Mouse (Mus musculus) intestine, embryonic 14.5 days (tissue): ENCODE results near the gene Cort. TPM values are rescaled to one million over a fixed set of nuclear protein-coding genes. Genes with fewer than 3 reads are reported as not detected.
"Not testable (repeated sequence)": the region's sequence is repeated elsewhere in the genome, so short reads cannot be mapped to it uniquely, and the experiment has no call there.

ENCODE experiments used
- ATAC-seq: fragments of 200-750 bp; cut with Nextera tagmentation; replicated peaks from 2 replicates; pipeline ENCODE4 v1.8.0; 2017; ENCODE audit warnings: low read depth, moderate number of reproducible peaks, moderate TSS enrichment, moderate library complexity; ENCODE audit not compliant: low FRiP score, low TSS enrichment
- DNase-seq: peaks from one replicate; pipeline ENCODE4 v3.0.0-alpha.2; 2018; ENCODE audit warnings: low spot score
- H3K27ac ChIP-seq: fragments of 300-500 bp; sonication (generic); 2 replicates; pipeline ENCODE4 v1.5.1; 2014; ENCODE audit warnings: low read depth, mild to moderate bottlenecking, control low read depth
- H3K27me3 ChIP-seq: fragments of 300-500 bp; sonication (generic); replicated peaks from 2 replicates; pipeline ENCODE4 v1.6.1; 2014; ENCODE audit warnings: low read length, control low read depth; ENCODE audit not compliant: control insufficient read depth, insufficient read depth
- H3K36me3 ChIP-seq: fragments of 300-500 bp; sonication (generic); 2 replicates; pipeline ENCODE4 v1.6.1; 2014; ENCODE audit warnings: low read length, control low read depth; ENCODE audit not compliant: control insufficient read depth, insufficient read depth
- H3K4me1 ChIP-seq: fragments of 300-500 bp; sonication (generic); replicated peaks from 2 replicates; pipeline ENCODE4 v1.6.1; 2014; ENCODE audit warnings: low read length, control low read depth, mixed read lengths; ENCODE audit not compliant: control insufficient read depth, insufficient read depth
- H3K4me2 ChIP-seq: fragments of 300-500 bp; sonication (generic); 2 replicates; pipeline ENCODE4 v1.6.1; 2014; ENCODE audit warnings: low read length
- H3K4me3 ChIP-seq: fragments of 300-500 bp; sonication (generic); 2 replicates; pipeline ENCODE4 v1.5.1; 2014; ENCODE audit warnings: low read depth, low read length, control low read depth, mixed read lengths
- H3K9ac ChIP-seq: fragments of 300-500 bp; sonication (generic); 2 replicates; pipeline ENCODE4 v1.6.1; 2014; ENCODE audit warnings: mild to moderate bottlenecking, low read length
- H3K9me3 ChIP-seq: fragments of 300-500 bp; sonication (generic); 2 replicates; pipeline ENCODE4 v1.6.1; 2016; ENCODE audit warnings: low read length, control low read depth; ENCODE audit not compliant: control insufficient read depth
- WGBS: fragments of 180-500 bp; shearing (Covaris S2); extraction: QIAGEN DNeasy Blood & Tissue Kit; methylation state at CpG from one replicate; pipeline ENCODE4 v1.1.7; 2014; 5-methylcytosine and 5-hydroxymethylcytosine counted together
- polyA plus RNA-seq: library from polyadenylated mRNA; unstranded; fragments of >200 nt; fragmentation: Nextera tagmentation; extraction: Ambion mirVana; gene quantifications from 2 replicates; pipeline ENCODE4 v1.2.1, GENCODE M21; 2014

The Cort gene
- 0.38 TPM in 1 of 2 replicates, not detected in the other for polyA plus RNA-seq

DNA sequence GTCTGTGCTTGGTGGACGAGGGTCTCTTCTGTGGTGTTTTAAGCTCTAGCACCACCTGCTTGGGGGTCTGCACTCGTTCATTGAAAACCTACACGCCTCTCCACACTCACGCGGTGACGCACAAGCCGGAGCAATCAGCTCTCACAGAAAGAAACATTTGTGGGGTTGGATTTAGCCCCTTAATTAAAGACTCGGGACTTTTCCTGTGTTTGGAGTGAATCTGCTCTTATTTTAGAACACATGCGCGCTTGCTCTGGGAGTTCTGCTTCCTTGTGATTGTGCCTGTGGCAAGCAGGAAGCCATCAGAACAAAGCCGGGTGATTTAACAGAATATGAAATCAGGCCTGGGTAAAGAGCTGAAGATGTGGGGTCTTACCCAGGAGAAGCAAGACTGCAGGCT lies at the start of gene Cort:
TSS of gene Cort (minus strand) at position 101 of the 400 bp plus-strand sequence.
- Histone ChIP-seq H3K27ac (no peak within 1 kb of the TSS), H3K36me3 (peaks cover 20% of the 10 kb centered on the region), H3K4me3 (no peak within 1 kb of the TSS), H3K4me1 (peaks cover 8% of the 10 kb centered on the region; the same call in 1 of the 2 replicates), H3K27me3 (no peaks in the 10 kb centered on the region), H3K9me3 (no peaks in the 10 kb centered on the region), H3K4me2 (no peak within 1 kb of the TSS), H3K9ac (no peak within 1 kb of the TSS)
- ATAC-seq (no peak), DNase-seq (no peak)
- 86% methylated on average over 11 of the region's 11 CpGs for WGBS

- Histone ChIP-seq H3K27me3 (no peaks in the 10 kb centered on the region), H3K4me3 (no peak overlapping the region), H3K36me3 (peaks cover under 1% of the 10 kb centered on the region; the same call in 1 of the 2 replicates), H3K4me1 (no peaks in the 10 kb centered on the region; the same call in 1 of the 2 replicates), H3K27ac (no peak overlapping the region), H3K4me2 (no peak overlapping the region), H3K9ac (no peak overlapping the region), H3K9me3 (no peaks in the 10 kb centered on the region)
- no peak for DNase-seq
- WGBS: 90% methylated on average over 6 of the region's 6 CpGs
- ATAC-seq: no peak
These were observed 47.1 kb upstream of the Cort start for GRCm38 (mm10) chr4:149173661-149174060.

DNA sequence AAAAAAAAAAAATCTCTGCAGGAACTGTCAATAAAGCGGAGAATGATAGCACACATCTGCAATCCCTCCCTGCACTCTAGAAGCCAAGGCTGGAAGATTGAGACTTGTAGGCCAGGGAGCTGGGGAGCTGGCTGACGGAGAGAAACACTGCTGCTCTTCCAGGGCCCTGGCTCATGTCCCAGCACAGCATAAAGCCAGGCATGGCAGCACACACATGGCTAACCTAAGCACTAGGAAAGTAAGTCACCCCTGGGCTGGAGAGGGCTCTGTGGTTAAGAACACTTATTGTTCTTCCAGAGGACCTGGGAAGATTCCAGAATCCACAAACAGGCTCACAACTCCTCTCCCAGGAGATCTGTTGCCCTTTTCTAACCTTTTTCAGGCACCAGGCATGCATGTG lies 46.1 kb upstream of the Cort start:
- 66% methylated on average over 2 of the region's 2 CpGs for WGBS
- H3K9me3 ChIP-seq: no peaks in the 10 kb centered on the region
- no peak overlapping the region for H3K4me3 ChIP-seq
- H3K4me1 ChIP-seq: no peaks in the 10 kb centered on the region; the same call in 1 of the 2 replicates
- no peaks in the 10 kb centered on the region for H3K36me3 ChIP-seq
- H3K27me3 ChIP-seq: no peaks in the 10 kb centered on the region
- DNase-seq: no peak
- H3K9ac ChIP-seq: no peak overlapping the region
- ATAC-seq: no peak
- H3K4me2 ChIP-seq: no peak overlapping the region
- H3K27ac ChIP-seq: peak overlapping the region; percentile 33; the same call in 1 of the 2 replicates

- H3K4me1 ChIP-seq: no peaks in the 10 kb centered on the region; the same call in 1 of the 2 replicates
- no peaks in the 10 kb centered on the region for H3K36me3 ChIP-seq
- H3K4me2 ChIP-seq: no peak overlapping the region
- no peak overlapping the region for H3K4me3 ChIP-seq
- no peaks in the 10 kb centered on the region for H3K9me3 ChIP-seq
- ATAC-seq (no peak), DNase-seq (no peak)
- no peak overlapping the region for H3K27ac ChIP-seq
- no peak overlapping the region for H3K9ac ChIP-seq
- WGBS: 88% methylated on average over 5 of the region's 5 CpGs
- no peaks in the 10 kb centered on the region for H3K27me3 ChIP-seq
These were observed 45.5 kb upstream of the Cort start for GRCm38 (mm10) chr4:149172083-149172482.

- no peak overlapping the region for H3K4me2 ChIP-seq
- H3K4me1 ChIP-seq: no peaks in the 10 kb centered on the region; the same call in 1 of the 2 replicates
- DNase-seq (no peak), ATAC-seq (no peak)
- H3K36me3 ChIP-seq: no peaks in the 10 kb centered on the region
- no peak overlapping the region for H3K4me3 ChIP-seq
- no peak overlapping the region for H3K9ac ChIP-seq
- WGBS: 60% methylated on average over 5 of the region's 5 CpGs
- no peaks in the 10 kb centered on the region for H3K27me3 ChIP-seq
- H3K27ac ChIP-seq: peak overlapping the region; percentile 5; the same call in 1 of the 2 replicates
- H3K9me3 ChIP-seq: no peaks in the 10 kb centered on the region
These were observed 45.0 kb upstream of the Cort start for GRCm38 (mm10) chr4:149171581-149171981.

DNA sequence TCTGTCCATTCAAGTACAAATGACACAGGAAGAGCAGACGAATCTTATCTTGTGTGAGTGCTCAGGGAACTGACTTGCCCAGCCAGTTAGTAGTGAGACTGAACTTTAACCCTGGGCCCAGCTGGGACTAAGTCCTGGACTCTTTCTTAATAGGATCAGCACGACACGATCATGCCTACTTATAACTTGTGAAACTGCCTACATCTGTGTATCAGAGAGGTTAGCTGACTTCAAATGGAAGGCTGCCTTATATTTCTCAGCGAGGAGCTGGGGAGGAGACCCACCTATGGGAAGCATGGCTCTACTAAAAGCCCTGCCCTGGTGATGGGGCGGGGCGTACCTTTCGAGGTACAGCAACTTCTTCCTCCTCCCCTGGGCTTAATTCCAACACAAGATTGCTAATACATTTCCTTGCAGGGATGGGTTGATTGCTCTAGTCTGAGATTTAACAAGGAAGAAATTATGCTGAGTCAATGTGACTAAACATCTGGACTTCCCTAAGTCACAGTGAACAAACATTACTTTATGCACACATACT lies 43.9 kb upstream of the Cort start:
- H3K27ac ChIP-seq: peak overlapping the region; percentile 70
- 55% methylated on average over 7 of the region's 7 CpGs for WGBS
- H3K9me3 ChIP-seq: no peaks in the 10 kb centered on the region
- H3K4me1 ChIP-seq: peaks cover 5% of the 10 kb centered on the region; the same call in 1 of the 2 replicates
- H3K9ac ChIP-seq: no peak overlapping the region
- H3K4me3 ChIP-seq: no peak overlapping the region
- no peaks in the 10 kb centered on the region for H3K36me3 ChIP-seq
- DNase-seq: peak; percentile 74
- 0 out of 2 replicates have a peak, but pooled peaks have one; percentile 17 for ATAC-seq
- no peak overlapping the region for H3K4me2 ChIP-seq
- H3K27me3 ChIP-seq: no peaks in the 10 kb centered on the region

DNA sequence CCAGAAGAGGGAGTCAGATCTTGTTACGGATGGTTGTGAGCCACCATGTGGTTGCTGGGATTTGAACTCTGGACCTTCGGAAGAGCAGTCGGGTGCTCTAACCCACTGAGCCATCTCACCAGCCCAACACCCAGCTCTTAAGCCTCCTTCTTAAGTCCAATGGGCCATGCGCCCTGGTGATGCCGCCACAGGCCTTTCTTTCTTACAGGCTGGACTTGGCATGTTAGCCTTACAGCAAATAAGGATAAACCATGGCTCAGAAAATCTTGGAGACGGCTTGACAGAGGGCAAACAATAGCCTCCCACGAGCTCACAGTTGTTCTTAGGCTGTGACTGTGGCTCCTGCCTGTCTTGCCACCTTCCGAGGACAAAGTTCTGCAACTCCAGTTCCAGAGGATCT lies 43.4 kb upstream of the Cort start:
- H3K9me3 ChIP-seq, ATAC-seq, H3K4me3 ChIP-seq, H3K4me2 ChIP-seq, H3K36me3 ChIP-seq, DNase-seq, H3K9ac ChIP-seq, H3K4me1 ChIP-seq, H3K27me3 ChIP-seq: not testable (repeated sequence)
- 82% methylated on average over 7 of the region's 8 CpGs for WGBS
- peak overlapping the region; percentile 70 for H3K27ac ChIP-seq

DNA sequence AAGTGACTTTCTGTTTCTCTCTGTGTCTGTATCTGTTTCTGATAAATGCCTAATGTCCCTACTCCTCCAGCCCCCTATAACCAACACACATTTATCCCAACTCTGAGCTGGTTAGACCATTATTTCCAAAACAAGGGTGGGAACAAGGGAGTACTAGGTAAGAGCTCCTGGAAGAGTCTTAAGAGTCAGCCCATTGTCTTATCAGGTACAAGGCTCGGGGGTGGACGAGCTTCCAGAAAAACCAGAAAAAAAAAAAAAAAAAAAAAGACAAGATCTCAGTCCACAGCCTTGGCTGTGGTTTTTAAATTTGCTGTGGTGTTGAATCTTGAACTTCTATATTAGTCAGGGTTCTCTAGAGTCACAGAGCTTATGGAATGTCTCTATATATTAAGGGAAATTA lies 41.5 kb upstream of the Cort start:
- no peak overlapping the region for H3K27ac ChIP-seq
- H3K4me1 ChIP-seq: peaks cover 7% of the 10 kb centered on the region; the same call in 1 of the 2 replicates
- H3K9ac ChIP-seq: no peak overlapping the region
- DNase-seq (no peak), ATAC-seq (no peak)
- peaks cover 16% of the 10 kb centered on the region for H3K36me3 ChIP-seq
- H3K4me3 ChIP-seq: no peak overlapping the region
- no peaks in the 10 kb centered on the region for H3K9me3 ChIP-seq
- H3K27me3 ChIP-seq: no peaks in the 10 kb centered on the region
- WGBS: 75% methylated on average over 2 of the region's 2 CpGs
- peak overlapping the region; percentile 93; the same call in 1 of the 2 replicates for H3K4me2 ChIP-seq
